Mouse (Mus musculus): ENCODE data around the gene Psmc2. TPM values are rescaled to one million over a fixed set of nuclear protein-coding genes. Genes with fewer than 3 reads are reported as not detected.

The Psmc2 gene
- polyA plus RNA-seq, 1 experiment from 2014 or later: 207 TPM

- Histone ChIP-seq H3K27ac (no peak overlapping the region), H3K27me3 (no peaks in the 10 kb centered on the region), H3K9ac (replicated peaks) (no peak overlapping the region), H3K4me1 (replicated peaks) (no peaks in the 10 kb centered on the region), H3K36me3 (peaks cover 66% of the 10 kb centered on the region), H3K4me3 (replicated peaks) (no peak overlapping the region), H3K9me3 (no peaks in the 10 kb centered on the region), H3K4me2 (replicated peaks) (no peak overlapping the region)
- WGBS: 95% methylated on average over 6 of the region's 6 CpGs
- no peak for ATAC-seq
Measured at GRCm38 (mm10) chr5:21776491-21776890, 8.6 kb upstream of the Psmc2 start.

DNA sequence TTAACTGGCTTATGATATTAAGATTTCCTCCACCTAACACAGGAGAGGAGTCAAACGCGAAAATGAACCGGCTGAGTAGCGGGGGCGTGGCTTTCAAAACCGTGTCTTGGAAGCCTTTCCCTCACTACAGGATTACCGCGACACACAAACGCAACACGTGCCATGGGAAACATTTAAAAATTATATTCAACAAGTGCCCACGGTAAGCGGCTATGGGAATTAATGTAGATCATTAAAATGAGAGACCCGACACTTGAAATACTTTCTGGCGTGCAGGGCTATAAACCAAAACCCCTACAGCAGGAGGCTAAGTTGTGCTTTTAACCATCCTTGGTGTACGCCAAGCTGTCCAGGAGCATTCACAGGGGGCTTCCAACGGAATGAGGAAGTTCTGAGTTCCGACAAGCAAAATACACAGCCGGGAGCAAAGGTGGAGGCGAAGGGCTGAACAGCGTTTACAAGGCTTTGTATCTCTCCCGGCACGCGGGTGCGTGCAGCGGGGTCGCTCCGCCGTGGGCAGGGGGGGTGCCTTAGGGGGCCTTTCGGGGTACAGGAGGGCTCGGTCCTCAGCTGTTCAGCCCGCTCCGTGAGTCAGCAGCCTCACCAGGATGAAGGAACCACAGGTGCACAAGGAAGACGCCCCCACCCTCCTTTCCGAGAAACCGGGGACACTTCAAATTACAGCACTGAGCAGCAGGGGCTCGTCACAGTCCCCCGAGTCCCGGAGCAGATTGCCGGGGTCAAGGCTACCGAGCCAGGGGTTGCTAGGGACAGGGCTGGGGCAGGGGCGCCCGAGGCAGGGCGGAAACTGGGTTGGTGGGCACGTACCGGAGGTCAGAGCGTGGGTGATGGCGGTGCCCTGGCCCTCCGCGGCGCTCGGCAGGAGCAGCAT is 676 bp upstream of the Psmc2 start:
- WGBS: under 1% methylated on average over 51 of the region's 51 CpGs
- Histone ChIP-seq H3K9me3 (no peaks in the 10 kb centered on the region), H3K9ac (replicated peaks) (peak overlapping the region; percentile 84), H3K4me1 (replicated peaks) (peaks cover 37% of the 10 kb centered on the region), H3K4me3 (replicated peaks) (peak overlapping the region; percentile 99), H3K27ac (peak overlapping the region; percentile 78), H3K4me2 (replicated peaks) (peak overlapping the region; percentile 98), H3K36me3 (peaks cover 36% of the 10 kb centered on the region), H3K27me3 (no peaks in the 10 kb centered on the region)
- ATAC-seq: peak; percentile 67

DNA sequence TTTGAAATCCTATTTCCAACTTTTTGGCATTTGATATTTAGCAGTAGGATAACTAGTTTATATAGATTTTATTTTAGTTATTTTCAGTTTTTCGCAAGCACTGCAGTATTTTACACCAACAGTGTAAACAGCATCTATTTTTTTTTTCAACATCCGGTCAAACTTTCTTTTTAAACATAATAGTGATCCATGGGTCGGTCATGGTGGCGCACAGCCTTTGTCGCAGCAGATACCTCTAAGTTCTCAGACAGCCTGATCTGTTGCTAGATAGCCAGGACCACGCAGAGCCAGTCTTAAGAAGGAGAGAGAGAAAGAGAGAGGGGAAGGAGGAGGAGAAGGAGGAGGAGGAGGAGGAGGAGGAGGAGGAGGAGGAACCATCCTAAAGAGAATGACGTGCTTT is 693 bp downstream of the Psmc2 start:
- Histone ChIP-seq H3K27me3 (no peaks in the 10 kb centered on the region), H3K9ac (replicated peaks) (no peak overlapping the region), H3K27ac (no peak overlapping the region; the same call in 1 of the 2 replicates), H3K9me3 (no peaks in the 10 kb centered on the region), H3K4me2 (replicated peaks) (peak overlapping the region; percentile 72; the same call in 1 of the 2 replicates), H3K4me1 (replicated peaks) (peaks cover 41% of the 10 kb centered on the region), H3K4me3 (replicated peaks) (no peak overlapping the region; the same call in 1 of the 2 replicates), H3K36me3 (peaks cover 22% of the 10 kb centered on the region)
- ATAC-seq: no peak
- 81% methylated on average over 6 of the region's 7 CpGs for WGBS

- H3K36me3 ChIP-seq: peaks cover 14% of the 10 kb centered on the region
- H3K4me3 ChIP-seq (replicated peaks): peak overlapping the region; percentile 81
- peak overlapping the region; percentile 92 for H3K9ac ChIP-seq (replicated peaks)
- no peaks in the 10 kb centered on the region for H3K9me3 ChIP-seq
- H3K4me1 ChIP-seq (replicated peaks): peaks cover 41% of the 10 kb centered on the region
- ATAC-seq: peak; percentile 84
- H3K27ac ChIP-seq: peak overlapping the region; percentile 86
- WGBS: 2% methylated on average over 51 of the region's 51 CpGs
- H3K4me2 ChIP-seq (replicated peaks): peak overlapping the region; percentile 72
- no peaks in the 10 kb centered on the region for H3K27me3 ChIP-seq
Measured at GRCm38 (mm10) chr5:21786258-21787185, 1.4 kb downstream of the Psmc2 start.

DNA sequence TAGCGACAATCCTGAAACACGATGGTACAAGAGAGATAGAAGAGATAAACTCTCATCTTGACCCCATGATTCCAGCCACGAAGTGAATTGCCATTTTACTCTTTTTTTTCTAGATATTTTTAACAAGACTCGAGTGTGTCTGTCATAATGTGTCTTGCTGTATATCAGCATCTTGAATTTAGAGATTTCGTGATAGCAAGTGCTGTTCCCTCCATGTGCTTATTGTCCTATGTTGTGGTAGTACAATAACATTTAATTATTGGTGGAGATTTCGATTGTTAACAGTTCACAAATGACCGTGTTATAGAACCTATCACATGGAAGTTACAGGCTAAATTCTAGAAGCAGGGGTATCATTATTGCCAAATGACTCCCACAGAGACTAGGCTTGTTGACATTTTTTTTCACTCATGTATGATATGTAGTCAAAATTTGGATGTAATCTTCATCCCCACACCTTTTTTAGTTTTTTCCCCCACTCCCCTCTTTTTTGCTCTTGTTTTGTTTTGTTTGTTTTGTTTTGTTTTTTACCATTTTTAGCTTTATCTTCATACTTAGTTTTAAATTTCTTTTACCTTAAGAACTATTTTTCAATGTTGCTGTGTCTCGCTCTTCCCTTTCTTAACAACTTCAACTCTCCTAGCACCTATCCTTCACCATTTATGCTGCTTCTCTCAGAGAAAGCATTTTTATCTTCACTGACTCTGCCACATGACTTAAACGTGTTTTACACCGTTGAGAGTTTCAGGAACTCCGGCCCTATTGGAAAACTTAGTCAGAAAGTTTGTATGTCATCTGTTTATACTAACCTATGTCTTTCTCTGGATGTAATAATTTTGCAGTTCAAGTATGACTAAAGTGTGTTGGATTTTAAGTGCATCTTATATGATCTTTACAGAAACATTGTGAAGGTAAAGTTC is 2.4 kb downstream of the Psmc2 start:
- Histone ChIP-seq H3K4me1 (replicated peaks) (peaks cover 41% of the 10 kb centered on the region), H3K27ac (peak overlapping the region; percentile 86; the same call in 1 of the 2 replicates), H3K9me3 (no peaks in the 10 kb centered on the region), H3K27me3 (no peaks in the 10 kb centered on the region), H3K36me3 (peaks cover 12% of the 10 kb centered on the region), H3K4me3 (replicated peaks) (peak overlapping the region; percentile 81), H3K9ac (replicated peaks) (peak overlapping the region; percentile 92), H3K4me2 (replicated peaks) (peak overlapping the region; percentile 72)
- WGBS: 39% methylated on average over 11 of the region's 11 CpGs
- no peak for ATAC-seq

DNA sequence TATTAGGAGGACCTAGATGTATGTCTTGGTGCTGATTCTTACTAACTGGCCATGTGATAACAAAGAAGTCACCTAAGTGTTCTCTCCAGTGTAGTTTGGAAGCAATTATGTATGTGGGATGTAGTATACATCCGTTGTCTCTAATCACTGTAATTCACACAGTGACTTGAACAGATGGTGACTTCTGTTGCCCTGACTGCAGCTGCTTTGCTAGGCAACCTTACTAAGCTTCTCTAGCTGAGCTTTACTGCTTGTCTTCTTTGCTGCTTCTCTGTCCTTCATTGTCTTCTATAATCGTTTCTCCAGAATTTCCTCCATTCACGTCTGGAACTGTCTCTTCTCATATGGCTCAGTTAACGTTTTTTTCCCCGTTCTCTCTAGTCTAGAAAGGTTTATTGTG is 4.0 kb downstream of the Psmc2 start:
- Histone ChIP-seq H3K4me3 (replicated peaks) (no peak overlapping the region), H3K4me1 (replicated peaks) (peaks cover 39% of the 10 kb centered on the region), H3K9ac (replicated peaks) (no peak overlapping the region), H3K9me3 (no peaks in the 10 kb centered on the region), H3K27ac (no peak overlapping the region), H3K4me2 (replicated peaks) (no peak overlapping the region), H3K27me3 (no peaks in the 10 kb centered on the region), H3K36me3 (peaks cover 7% of the 10 kb centered on the region)
- 71% methylated on average over 5 of the region's 5 CpGs for WGBS
- ATAC-seq: no peak

DNA sequence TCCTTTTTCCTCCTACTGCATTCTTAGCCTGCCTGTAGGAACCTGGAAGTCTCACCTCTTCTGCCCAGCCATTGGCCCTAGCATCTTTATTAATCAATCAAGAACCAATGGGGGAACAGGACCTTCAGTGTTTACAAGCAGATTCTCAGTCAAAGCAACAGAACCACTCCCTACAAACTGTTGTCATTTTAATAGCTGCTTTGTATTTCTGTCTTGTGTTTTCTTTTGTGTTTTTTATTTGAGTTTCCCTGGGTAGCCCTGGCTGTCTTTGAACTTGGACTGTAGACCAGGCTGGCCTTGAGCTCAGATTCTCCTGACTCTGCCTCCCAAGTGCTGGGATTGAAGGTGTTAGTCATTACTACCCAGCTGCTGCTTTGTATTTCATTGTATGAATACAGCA is 7.1 kb downstream of the Psmc2 start:
- Histone ChIP-seq H3K9me3 (no peaks in the 10 kb centered on the region), H3K4me2 (replicated peaks) (no peak overlapping the region), H3K36me3 (peaks cover 25% of the 10 kb centered on the region), H3K4me1 (replicated peaks) (peaks cover 26% of the 10 kb centered on the region), H3K9ac (replicated peaks) (no peak overlapping the region), H3K4me3 (replicated peaks) (no peak overlapping the region), H3K27ac (no peak overlapping the region), H3K27me3 (no peaks in the 10 kb centered on the region)
- no peak for ATAC-seq

- H3K4me2 ChIP-seq (replicated peaks): no peak overlapping the region
- H3K4me3 ChIP-seq (replicated peaks): no peak overlapping the region
- no peaks in the 10 kb centered on the region for H3K4me1 ChIP-seq (replicated peaks)
- peaks cover 57% of the 10 kb centered on the region for H3K36me3 ChIP-seq
- H3K27me3 ChIP-seq: no peaks in the 10 kb centered on the region
- H3K27ac ChIP-seq: no peak overlapping the region
- no peak for ATAC-seq
- H3K9ac ChIP-seq (replicated peaks): no peak overlapping the region
- 93% methylated on average over 9 of the region's 9 CpGs for WGBS
- H3K9me3 ChIP-seq: no peaks in the 10 kb centered on the region
Measured at GRCm38 (mm10) chr5:21802907-21803306, 17.8 kb downstream of the Psmc2 start.

DNA sequence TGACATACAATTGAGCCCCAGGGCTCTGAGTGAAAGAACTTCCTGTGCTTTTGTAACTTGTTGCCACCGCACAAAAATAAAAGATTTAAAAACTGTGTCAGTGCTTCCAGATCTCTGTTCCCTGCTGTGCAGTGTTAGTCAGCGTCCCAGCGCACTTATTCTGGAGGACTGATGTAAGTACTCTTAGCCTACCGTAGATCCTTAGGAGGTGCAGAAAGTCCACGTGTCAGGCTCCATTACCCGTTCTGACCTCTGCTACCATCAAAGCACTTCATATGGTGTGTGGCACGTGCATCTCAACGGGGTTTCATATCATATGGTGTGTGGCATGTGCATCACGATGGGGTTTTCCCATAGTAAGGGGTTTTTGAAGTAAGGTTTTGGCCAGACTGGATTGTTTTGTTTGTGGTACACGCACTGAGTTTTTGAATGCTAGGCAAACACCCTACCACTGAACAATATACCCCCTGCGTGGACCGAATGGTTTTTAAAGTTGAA is 18.7 kb downstream of the Psmc2 start:
- Histone ChIP-seq H3K9ac (replicated peaks) (no peak overlapping the region), H3K4me3 (replicated peaks) (no peak overlapping the region), H3K27ac (no peak overlapping the region), H3K9me3 (no peaks in the 10 kb centered on the region), H3K36me3 (peaks cover 52% of the 10 kb centered on the region), H3K4me2 (replicated peaks) (no peak overlapping the region), H3K4me1 (replicated peaks) (no peaks in the 10 kb centered on the region), H3K27me3 (no peaks in the 10 kb centered on the region)
- ATAC-seq: no peak
- 88% methylated on average over 12 of the region's 12 CpGs for WGBS

- no peak for ATAC-seq
- WGBS: 90% methylated on average over 4 of the region's 4 CpGs
- no peak overlapping the region for H3K27ac ChIP-seq
- no peaks in the 10 kb centered on the region for H3K4me1 ChIP-seq (replicated peaks)
- peaks cover 43% of the 10 kb centered on the region for H3K36me3 ChIP-seq
- no peaks in the 10 kb centered on the region for H3K27me3 ChIP-seq
- no peak overlapping the region for H3K4me3 ChIP-seq (replicated peaks)
- no peaks in the 10 kb centered on the region for H3K9me3 ChIP-seq
- no peak overlapping the region for H3K9ac ChIP-seq (replicated peaks)
- H3K4me2 ChIP-seq (replicated peaks): no peak overlapping the region
Measured at GRCm38 (mm10) chr5:21804837-21805236, 19.8 kb downstream of the Psmc2 start.

DNA sequence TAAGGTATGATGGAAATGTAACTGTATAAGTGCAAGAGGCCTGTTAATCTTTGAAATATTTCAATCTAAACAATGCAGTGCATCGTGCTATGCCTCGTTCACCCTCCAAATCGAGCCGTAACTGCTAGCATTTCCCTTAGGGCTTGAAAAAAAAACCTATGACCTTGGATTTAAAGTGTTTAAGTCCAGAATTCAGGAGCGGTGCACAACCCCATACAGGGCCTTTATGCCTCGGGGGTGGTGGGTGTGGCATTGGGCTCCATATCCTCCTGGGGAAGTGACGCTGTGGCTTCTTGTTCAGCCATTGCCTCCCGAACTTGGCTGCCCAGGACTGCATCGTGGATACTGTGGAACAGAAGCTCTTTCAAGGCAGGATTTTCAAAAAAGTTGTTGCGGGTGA is 25.8 kb downstream of the Psmc2 start:
- no peak overlapping the region for H3K4me2 ChIP-seq (replicated peaks)
- no peak overlapping the region for H3K9ac ChIP-seq (replicated peaks)
- ATAC-seq: no peak
- H3K4me1 ChIP-seq (replicated peaks): no peaks in the 10 kb centered on the region
- no peak overlapping the region for H3K27ac ChIP-seq
- WGBS: 82% methylated on average over 10 of the region's 10 CpGs
- H3K9me3 ChIP-seq: no peaks in the 10 kb centered on the region
- no peak overlapping the region for H3K4me3 ChIP-seq (replicated peaks)
- H3K27me3 ChIP-seq: no peaks in the 10 kb centered on the region
- H3K36me3 ChIP-seq: no peaks in the 10 kb centered on the region
